Mouse (Mus musculus) liver, adult 2 months (tissue): ENCODE measurements around the gene Stag1.

ENCODE experiments used
- CTCF ChIP-seq: fragments of 200-500 bp; IDR thresholded peaks from 2 replicates; pipeline ENCODE4 v1.5.1; 2011; ENCODE audit warnings: low read depth, low read length, control low read depth
- POLR2A ChIP-seq: fragments of 200-500 bp; IDR thresholded peaks from 2 replicates; pipeline ENCODE4 v1.6.1; 2011; ENCODE audit warnings: low read length, control low read depth; ENCODE audit not compliant: insufficient read depth; ENCODE audit errors: extremely low read depth

- TF ChIP-seq CTCF: peak; percentile 33; the same call in 1 of the 2 replicates
- TF ChIP-seq POLR2A: no peak
Observed at GRCm38 (mm10) chr9:100917111-100917510, 319.5 kb downstream of the Stag1 start.
